Mouse (Mus musculus): ENCODE measurements around the gene Adap2. TPM values are rescaled to one million over a fixed set of nuclear protein-coding genes. Genes with fewer than 3 reads are reported as not detected.

Gene Adap2
- polyA plus RNA-seq, 1 experiment from 2014 or later, result 3.1 TPM

DNA sequence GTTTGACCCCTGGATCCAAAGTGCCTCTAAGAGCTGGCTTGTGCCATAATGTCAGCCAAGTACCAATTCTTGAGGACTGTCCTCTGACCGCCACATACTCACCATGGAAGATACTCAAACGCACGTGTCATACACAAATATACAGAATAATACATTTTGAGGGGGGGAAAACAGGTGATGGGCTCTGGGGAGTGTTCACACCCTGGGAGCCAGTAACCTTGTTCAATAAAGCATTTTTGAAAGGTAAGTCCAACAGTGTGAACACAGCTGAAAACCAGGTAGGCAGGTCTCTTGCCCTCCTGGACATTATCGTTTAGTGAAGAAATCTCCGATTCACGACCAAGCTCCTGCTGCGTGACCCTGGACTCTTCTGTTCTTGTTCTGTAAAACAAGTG, 54.6 kb downstream of the Adap2 start:
- Histone ChIP-seq H3K36me3 (ENCODE audit: insufficient read depth, low read length) (no peaks in the 10 kb centered on the region), H3K27me3 (ENCODE audit: insufficient read depth, low read length) (no peaks in the 10 kb centered on the region), H3K4me1 (ENCODE audit: insufficient read depth, low read length) (peaks cover 8% of the 10 kb centered on the region), H3K27ac (ENCODE audit: low read length) (no peak overlapping the region), H3K9ac (replicated peaks; ENCODE audit: low read length) (no peak overlapping the region), H3K4me2 (replicated peaks; ENCODE audit: low read depth, low read length) (no peak overlapping the region), H3K9me3 (ENCODE audit: low read length) (no peaks in the 10 kb centered on the region), H3K4me3 (ENCODE audit: low read length) (peak overlapping the region; percentile 99; the same call in 1 of the 2 replicates)
- 36% methylated on average over 7 of the region's 7 CpGs for WGBS
- ATAC-seq (ENCODE audit: low FRiP score, low TSS enrichment), result peak; percentile 60

DNA sequence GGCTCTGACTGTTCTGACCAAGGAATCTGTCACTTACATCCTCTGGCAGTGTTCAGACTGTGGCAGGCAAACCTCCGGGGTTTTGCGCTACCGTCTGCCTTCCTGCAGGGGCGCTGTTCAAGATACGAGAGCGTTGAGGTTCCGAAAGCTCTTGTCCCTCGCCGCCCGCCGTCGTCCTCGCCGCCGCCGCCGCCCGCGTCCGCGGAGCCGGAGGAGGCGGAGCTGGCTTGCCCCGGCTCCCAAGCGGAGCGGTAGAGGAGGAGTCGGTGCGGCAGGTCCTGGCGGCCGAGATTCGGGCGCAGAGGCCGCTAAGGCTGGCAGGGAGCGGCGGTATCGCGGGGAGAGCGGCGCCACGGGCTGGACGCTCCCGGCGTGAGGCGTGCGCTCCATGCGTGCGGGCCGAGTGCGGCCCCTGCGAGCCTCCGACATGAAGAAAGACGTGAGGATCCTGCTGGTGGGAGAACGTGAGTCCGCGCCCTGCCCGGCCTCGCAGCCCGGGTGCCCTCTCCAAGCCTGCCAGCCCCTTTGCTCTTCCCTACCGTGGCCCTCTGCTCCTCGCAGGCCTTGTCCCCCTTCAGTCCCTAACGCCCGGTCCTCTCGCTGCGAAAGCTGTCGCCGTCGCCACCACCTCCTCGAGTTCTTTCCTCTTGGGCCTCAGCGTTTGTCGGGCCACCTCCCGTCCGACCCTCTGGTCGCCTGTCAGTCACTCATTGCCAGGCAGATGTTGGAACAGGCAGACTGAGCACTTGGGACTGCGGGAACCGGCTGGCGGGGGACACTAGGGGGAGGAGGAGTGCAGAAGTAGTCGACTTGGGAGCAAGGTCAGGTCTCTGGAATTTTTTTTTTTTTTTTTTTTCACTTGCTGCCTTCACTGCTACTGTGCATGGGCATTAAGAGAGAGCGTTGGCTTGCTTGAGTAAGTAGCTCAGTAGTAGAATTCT, 55.2 kb downstream of the Adap2 start, which contains the start of gene Rhot1:
Gene Rhot1, plus strand, starts transcription at position 160 of the 941 bp plus-strand sequence.
- ATAC-seq (ENCODE audit: low FRiP score, low TSS enrichment), result peak; percentile 95
- peak within 1 kb of the TSS; percentile 92 for H3K9ac ChIP-seq (replicated peaks; ENCODE audit: low read length)
- peak within 1 kb of the TSS; percentile 70 for H3K4me2 ChIP-seq (replicated peaks; ENCODE audit: low read depth, low read length)
- H3K27ac ChIP-seq (ENCODE audit: low read length), result peak within 1 kb of the TSS; percentile 95
- peaks cover 8% of the 10 kb centered on the region for H3K4me1 ChIP-seq (ENCODE audit: insufficient read depth, low read length)
- no peaks in the 10 kb centered on the region for H3K27me3 ChIP-seq (ENCODE audit: insufficient read depth, low read length)
- WGBS, result under 1% methylated on average over 74 of the region's 78 CpGs
- peak within 1 kb of the TSS; percentile 99 for H3K4me3 ChIP-seq (ENCODE audit: low read length)
- peaks cover 4% of the 10 kb centered on the region; the same call in 1 of the 2 replicates for H3K36me3 ChIP-seq (ENCODE audit: insufficient read depth, low read length)
- H3K9me3 ChIP-seq (ENCODE audit: low read length), result no peaks in the 10 kb centered on the region

DNA sequence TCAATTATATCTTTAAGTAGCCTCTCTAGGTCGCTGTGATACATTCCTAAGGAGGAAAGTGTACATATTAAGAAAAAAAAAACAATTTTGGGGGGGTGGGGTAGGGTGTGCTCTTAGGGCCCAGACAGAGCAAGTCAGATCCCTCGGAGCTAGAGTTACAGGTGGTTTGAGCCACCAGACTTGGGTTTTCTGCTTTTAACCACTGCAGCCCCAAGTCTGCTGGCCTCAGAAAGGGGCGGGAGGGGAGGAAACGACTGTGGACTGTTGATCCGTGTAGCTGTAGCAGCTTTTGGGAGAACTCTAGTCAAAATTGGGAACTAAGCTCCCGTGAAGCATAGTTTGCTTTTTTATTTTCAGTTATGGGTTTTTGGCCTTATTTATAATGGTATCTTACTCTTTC, 56.4 kb downstream of the Adap2 start:
- peaks cover 4% of the 10 kb centered on the region; the same call in 1 of the 2 replicates for H3K36me3 ChIP-seq (ENCODE audit: insufficient read depth, low read length)
- no peaks in the 10 kb centered on the region for H3K9me3 ChIP-seq (ENCODE audit: low read length)
- H3K4me2 ChIP-seq (replicated peaks; ENCODE audit: low read depth, low read length), result peak overlapping the region; percentile 70
- peak overlapping the region; percentile 55 for H3K9ac ChIP-seq (replicated peaks; ENCODE audit: low read length)
- no peak overlapping the region for H3K27ac ChIP-seq (ENCODE audit: low read length)
- 32% methylated on average over 6 of the region's 6 CpGs for WGBS
- H3K4me3 ChIP-seq (ENCODE audit: low read length), result peak overlapping the region; percentile 99
- no peaks in the 10 kb centered on the region for H3K27me3 ChIP-seq (ENCODE audit: insufficient read depth, low read length)
- no peak for ATAC-seq (ENCODE audit: low FRiP score, low TSS enrichment)
- H3K4me1 ChIP-seq (ENCODE audit: insufficient read depth, low read length), result peaks cover 8% of the 10 kb centered on the region

DNA sequence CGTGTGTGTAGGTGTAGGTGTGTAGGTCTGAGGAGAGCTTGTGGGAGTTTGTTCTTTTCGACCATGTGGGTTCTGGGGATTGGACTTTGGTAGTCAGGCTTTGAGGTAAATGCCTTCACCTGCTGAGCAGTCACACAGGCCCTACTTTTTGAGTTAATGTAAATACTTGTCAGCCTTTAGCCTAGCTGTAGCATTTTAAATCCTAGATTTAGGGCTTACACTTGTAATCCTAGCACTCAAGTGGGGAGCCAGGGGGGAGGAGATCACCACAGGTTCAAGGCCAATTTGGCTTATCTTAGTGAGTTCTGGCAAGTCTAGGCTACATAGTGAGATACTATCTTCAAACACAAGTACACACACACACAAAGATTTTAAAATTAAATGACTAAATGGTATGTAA, 58.4 kb downstream of the Adap2 start:
- no peak for ATAC-seq (ENCODE audit: low FRiP score, low TSS enrichment)
- Histone ChIP-seq H3K4me3 (ENCODE audit: low read length) (no peak overlapping the region), H3K9ac (replicated peaks; ENCODE audit: low read length) (no peak overlapping the region), H3K4me2 (replicated peaks; ENCODE audit: low read depth, low read length) (no peak overlapping the region), H3K4me1 (ENCODE audit: insufficient read depth, low read length) (peaks cover 8% of the 10 kb centered on the region), H3K27ac (ENCODE audit: low read length) (no peak overlapping the region), H3K27me3 (ENCODE audit: insufficient read depth, low read length) (no peaks in the 10 kb centered on the region), H3K36me3 (ENCODE audit: insufficient read depth, low read length) (peaks cover 4% of the 10 kb centered on the region; the same call in 1 of the 2 replicates), H3K9me3 (ENCODE audit: low read length) (no peaks in the 10 kb centered on the region)
- WGBS, result 85% methylated on average over 2 of the region's 2 CpGs

DNA sequence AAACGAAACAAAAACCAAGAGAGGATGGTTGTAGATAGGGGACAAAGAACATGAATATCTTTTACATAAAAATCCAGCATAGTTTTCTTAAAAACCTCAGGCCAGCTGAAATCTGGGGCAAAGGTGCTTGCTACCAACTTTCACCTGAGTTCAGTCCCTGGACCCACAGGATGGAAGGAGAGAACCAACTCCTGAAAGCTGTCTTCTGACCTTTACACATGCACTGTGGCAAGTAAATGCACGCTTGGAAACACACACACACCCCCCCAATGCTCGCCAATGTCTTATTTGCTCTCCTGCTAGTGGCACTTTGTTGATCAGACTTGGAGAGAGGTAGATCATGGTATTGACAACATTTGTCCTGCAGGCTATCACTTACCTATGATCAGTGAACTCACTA, 61.4 kb downstream of the Adap2 start:
- Histone ChIP-seq H3K27ac (ENCODE audit: low read length) (no peak overlapping the region), H3K27me3 (ENCODE audit: insufficient read depth, low read length) (no peaks in the 10 kb centered on the region), H3K9ac (replicated peaks; ENCODE audit: low read length) (no peak overlapping the region), H3K4me2 (replicated peaks; ENCODE audit: low read depth, low read length) (no peak overlapping the region), H3K4me3 (ENCODE audit: low read length) (no peak overlapping the region), H3K9me3 (ENCODE audit: low read length) (no peaks in the 10 kb centered on the region), H3K36me3 (ENCODE audit: insufficient read depth, low read length) (peaks cover 7% of the 10 kb centered on the region; the same call in 1 of the 2 replicates), H3K4me1 (ENCODE audit: insufficient read depth, low read length) (peaks cover 3% of the 10 kb centered on the region)
- no peak for ATAC-seq (ENCODE audit: low FRiP score, low TSS enrichment)
- 86% methylated on average over 3 of the region's 3 CpGs for WGBS

DNA sequence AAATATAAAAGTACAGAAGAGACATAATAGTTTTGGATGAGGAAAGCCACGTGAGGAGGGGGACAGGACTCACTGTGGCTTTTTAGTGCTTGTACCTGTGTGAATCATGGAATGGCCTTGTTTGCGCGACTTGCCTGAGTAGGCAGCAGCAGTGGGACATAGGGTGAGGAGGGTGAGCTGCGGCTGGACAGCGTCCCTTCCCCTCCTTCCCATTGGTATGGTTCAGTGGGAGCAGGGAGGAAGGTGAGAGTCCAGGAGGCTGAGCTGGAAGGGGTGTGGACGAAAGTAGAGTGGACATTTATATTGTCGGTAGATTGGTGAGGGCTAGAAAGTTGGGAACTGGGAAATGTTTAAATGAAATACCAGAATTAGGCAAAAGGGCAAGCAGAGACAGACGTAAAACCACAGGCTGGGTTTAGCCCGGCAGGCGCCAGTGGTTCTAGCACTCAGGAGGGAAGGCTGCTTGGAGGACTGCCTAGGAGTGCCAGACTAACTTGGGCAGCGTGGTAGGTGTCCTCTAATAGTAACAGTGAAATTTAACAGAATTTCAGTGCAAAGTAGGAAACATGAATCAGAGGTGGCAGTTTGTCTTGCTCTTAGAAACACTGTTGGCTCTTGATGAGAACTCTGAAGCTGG, 64.9 kb downstream of the Adap2 start:
- Histone ChIP-seq H3K27me3 (ENCODE audit: insufficient read depth, low read length) (no peaks in the 10 kb centered on the region), H3K27ac (ENCODE audit: low read length) (no peak overlapping the region), H3K9me3 (ENCODE audit: low read length) (no peaks in the 10 kb centered on the region), H3K36me3 (ENCODE audit: insufficient read depth, low read length) (peaks cover 15% of the 10 kb centered on the region; the same call in 1 of the 2 replicates), H3K4me1 (ENCODE audit: insufficient read depth, low read length) (no peaks in the 10 kb centered on the region), H3K4me3 (ENCODE audit: low read length) (no peak overlapping the region), H3K4me2 (replicated peaks; ENCODE audit: low read depth, low read length) (no peak overlapping the region), H3K9ac (replicated peaks; ENCODE audit: low read length) (no peak overlapping the region)
- ATAC-seq (ENCODE audit: low FRiP score, low TSS enrichment), result no peak
- 80% methylated on average over 11 of the region's 11 CpGs for WGBS

Other genes with a start within 250 kb of the Adap2 start
- 48.7 and 49.7 TPM in 2 replicates for gene Utp6, start 191.7 kb upstream of the Adap2 start, polyA plus RNA-seq (2015; fragmentation: Nextera tagmentation; extraction: Ambion mirVana)
- gene Suz12, start 161.0 kb upstream of the Adap2 start, polyA plus RNA-seq (2015; fragmentation: Nextera tagmentation; extraction: Ambion mirVana), result 13.7 and 17.9 TPM in 2 replicates
- gene Crlf3, start 73.1 kb upstream of the Adap2 start, polyA plus RNA-seq (2015; fragmentation: Nextera tagmentation; extraction: Ambion mirVana), result 39.0 and 39.5 TPM in 2 replicates
- 8.3 and 10.5 TPM in 2 replicates for gene Atad5, start 64.7 kb upstream of the Adap2 start, polyA plus RNA-seq (2015; fragmentation: Nextera tagmentation; extraction: Ambion mirVana)
- gene Tefm, start 11.9 kb upstream of the Adap2 start, polyA plus RNA-seq (2015; fragmentation: Nextera tagmentation; extraction: Ambion mirVana), result 35.0 and 39.0 TPM in 2 replicates
- 12.9 and 14.0 TPM in 2 replicates for gene Rnf135, start 29.7 kb downstream of the Adap2 start, polyA plus RNA-seq (2015; fragmentation: Nextera tagmentation; extraction: Ambion mirVana)
- gene Rhot1, start 54.9 kb downstream of the Adap2 start, polyA plus RNA-seq (2015; fragmentation: Nextera tagmentation; extraction: Ambion mirVana), result 57.6 and 60.4 TPM in 2 replicates
- 2.4 TPM in 2 replicates for gene Rhbdl3, start 146.8 kb downstream of the Adap2 start, polyA plus RNA-seq (2015; fragmentation: Nextera tagmentation; extraction: Ambion mirVana)
- 15.4 and 19.7 TPM in 2 replicates for gene 5730455P16Rik, start 223.9 kb downstream of the Adap2 start, polyA plus RNA-seq (2015; fragmentation: Nextera tagmentation; extraction: Ambion mirVana)
- gene Zfp207, start 229.2 kb downstream of the Adap2 start, polyA plus RNA-seq (2015; fragmentation: Nextera tagmentation; extraction: Ambion mirVana), result 234 and 255 TPM in 2 replicates

Data from kidney, embryonic 16.5 days (tissue).